Mouse (Mus musculus) stomach, embryonic 16.5 days (tissue): ENCODE measurements around the gene Cryaa. TPM values are rescaled to one million over a fixed set of nuclear protein-coding genes. Genes with fewer than 3 reads are reported as not detected.

Experiments
- ATAC-seq: fragments of 200-750 bp; cut with Nextera tagmentation; 2 replicates; pipeline ENCODE4 v1.8.0; 2017; ENCODE audit warnings: moderate number of reproducible peaks, moderate TSS enrichment; ENCODE audit not compliant: insufficient read depth, low FRiP score
- H3K27ac ChIP-seq: fragments of 300-500 bp; sonication (generic); 2 replicates; pipeline ENCODE4 v1.5.1; 2014; ENCODE audit warnings: low read length
- H3K27me3 ChIP-seq: fragments of 300-500 bp; sonication (generic); 2 replicates; pipeline ENCODE4 v1.6.1; 2014; ENCODE audit warnings: low read length, control low read depth, mixed read lengths; ENCODE audit not compliant: control insufficient read depth, insufficient read depth
- H3K36me3 ChIP-seq: fragments of 300-500 bp; sonication (generic); 2 replicates; pipeline ENCODE4 v1.6.1; 2014; ENCODE audit warnings: low read length; ENCODE audit not compliant: control insufficient read depth, insufficient read depth
- H3K4me1 ChIP-seq: fragments of 300-500 bp; sonication (generic); 2 replicates; pipeline ENCODE4 v1.6.1; 2014; ENCODE audit warnings: low read length, control low read depth, mixed read lengths; ENCODE audit not compliant: control insufficient read depth, insufficient read depth
- H3K4me2 ChIP-seq: fragments of 300-500 bp; sonication (generic); 2 replicates; pipeline ENCODE4 v1.6.1; 2014; ENCODE audit warnings: low read depth, low read length, mixed read lengths
- H3K4me3 ChIP-seq: fragments of 300-500 bp; sonication (generic); replicated peaks from 2 replicates; pipeline ENCODE4 v1.5.1; 2014; ENCODE audit warnings: mild to moderate bottlenecking, low read length
- H3K9ac ChIP-seq: fragments of 300-500 bp; sonication (generic); 2 replicates; pipeline ENCODE4 v1.6.1; 2014; ENCODE audit warnings: low read length
- H3K9me3 ChIP-seq: fragments of 300-500 bp; sonication (generic); replicated peaks from 2 replicates; pipeline ENCODE4 v1.6.1; 2016; ENCODE audit warnings: low read length, control low read depth; ENCODE audit not compliant: control insufficient read depth
- WGBS: fragments of 180-500 bp; shearing (Covaris S2); extraction: QIAGEN DNeasy Blood & Tissue Kit; methylation state at CpG from one replicate; pipeline ENCODE4 v1.1.7; 2014; 5-methylcytosine and 5-hydroxymethylcytosine counted together
- polyA plus RNA-seq: library from polyadenylated mRNA; unstranded; fragments of >200 nt; fragmentation: Nextera tagmentation; extraction: Ambion mirVana; gene quantifications from 2 replicates; pipeline ENCODE4 v1.2.1, GENCODE M21; 2015

Gene Cryaa
- polyA plus RNA-seq, 1 experiment from 2014 or later = 0.13 TPM

DNA sequence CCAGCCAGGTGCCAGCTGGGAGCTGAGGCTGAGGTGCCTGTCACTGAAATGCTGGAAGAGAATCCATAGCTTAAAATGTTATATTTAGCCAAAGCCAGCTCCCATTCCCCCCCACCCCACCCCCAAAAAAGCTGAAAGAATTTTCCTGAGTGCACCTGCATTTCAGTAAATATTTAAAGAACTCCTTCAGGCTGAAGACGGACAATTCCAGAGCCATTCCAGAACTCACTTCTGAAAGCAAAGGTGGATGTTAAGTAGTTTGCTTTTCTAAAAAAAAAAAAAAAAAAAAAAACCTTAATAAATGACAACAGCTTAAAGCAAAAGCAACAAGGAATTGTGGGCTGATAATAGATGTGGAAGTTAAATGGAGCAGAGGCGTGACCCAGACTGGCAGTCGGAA lies 36.5 kb downstream of the Cryaa start:
- Histone ChIP-seq H3K4me2 (no peak overlapping the region), H3K4me3 (no peak overlapping the region), H3K9me3 (peaks cover 3% of the 10 kb centered on the region; the same call in 1 of the 2 replicates), H3K9ac (no peak overlapping the region), H3K27ac (no peak overlapping the region), H3K36me3 (no peaks in the 10 kb centered on the region), H3K4me1 (no peaks in the 10 kb centered on the region), H3K27me3 (no peaks in the 10 kb centered on the region)
- no peak for ATAC-seq
- WGBS = 55% methylated on average over 3 of the region's 3 CpGs

GRCm38 (mm10) chr17:31715006-31715405 lies 37.4 kb downstream of the Cryaa start:
- Histone ChIP-seq H3K4me3 (no peak overlapping the region), H3K27ac (no peak overlapping the region), H3K4me1 (no peaks in the 10 kb centered on the region), H3K27me3 (no peaks in the 10 kb centered on the region), H3K4me2 (no peak overlapping the region), H3K9me3 (peaks cover 3% of the 10 kb centered on the region; the same call in 1 of the 2 replicates), H3K9ac (no peak overlapping the region), H3K36me3 (no peaks in the 10 kb centered on the region)
- ATAC-seq = no peak
- WGBS = 82% methylated on average over 11 of the region's 11 CpGs

GRCm38 (mm10) chr17:31721637-31722036 lies 44.0 kb downstream of the Cryaa start:
- Histone ChIP-seq H3K4me3 (no peak overlapping the region), H3K27ac (no peak overlapping the region), H3K27me3 (no peaks in the 10 kb centered on the region), H3K9me3 (no peaks in the 10 kb centered on the region), H3K4me1 (peaks cover 12% of the 10 kb centered on the region; the same call in 1 of the 2 replicates), H3K4me2 (no peak overlapping the region), H3K36me3 (no peaks in the 10 kb centered on the region), H3K9ac (no peak overlapping the region)
- no peak for ATAC-seq
- 63% methylated on average over 6 of the region's 6 CpGs for WGBS

DNA sequence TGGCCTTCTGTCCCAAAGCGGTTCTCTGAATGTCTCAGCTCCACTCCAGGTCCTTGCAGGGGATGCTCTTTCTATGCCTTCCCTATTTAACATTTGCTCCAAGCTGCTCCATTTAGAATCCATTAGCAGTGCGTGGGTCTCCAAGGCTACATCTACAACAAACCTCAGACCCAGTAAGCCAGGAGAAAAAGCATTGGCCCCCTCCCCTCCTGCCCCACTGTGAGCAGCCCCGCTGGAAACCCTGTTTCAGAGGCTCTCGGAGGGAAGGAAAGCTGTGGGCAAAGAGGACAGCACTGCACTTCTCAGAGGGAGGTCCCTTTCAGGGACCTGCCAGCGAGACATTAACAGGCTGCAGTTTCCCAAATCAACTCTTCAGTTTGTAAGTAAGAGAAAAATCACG lies 47.8 kb downstream of the Cryaa start:
- Histone ChIP-seq H3K36me3 (no peaks in the 10 kb centered on the region), H3K4me3 (no peak overlapping the region), H3K4me1 (peaks cover 12% of the 10 kb centered on the region), H3K9me3 (no peaks in the 10 kb centered on the region), H3K9ac (0 out of 2 replicates have a peak overlapping the region, but pooled peaks have one; percentile 33), H3K27me3 (no peaks in the 10 kb centered on the region), H3K4me2 (no peak overlapping the region), H3K27ac (peak overlapping the region; percentile 43; the same call in 1 of the 2 replicates)
- no peak for ATAC-seq
- WGBS = 40% methylated on average over 6 of the region's 6 CpGs

DNA sequence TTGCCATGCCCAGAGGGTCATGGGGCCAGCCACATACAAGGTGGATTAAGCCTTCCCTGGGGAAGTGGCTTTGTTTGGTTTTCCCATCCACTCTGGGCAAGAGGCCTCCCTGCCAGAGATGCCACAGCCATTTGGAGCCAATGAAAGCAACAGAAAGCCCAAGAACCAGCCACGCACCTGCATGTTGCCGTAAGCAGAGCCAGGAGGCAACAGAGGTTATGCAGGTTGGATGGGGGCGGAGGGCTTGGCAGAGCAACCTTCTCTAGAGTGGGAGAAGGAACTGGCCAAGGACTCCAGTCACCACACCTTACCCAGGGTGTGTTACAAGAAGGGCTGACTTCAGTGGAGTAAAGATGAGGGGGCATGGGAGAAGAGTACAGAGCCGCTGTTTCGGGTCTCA lies 48.6 kb downstream of the Cryaa start:
- Histone ChIP-seq H3K9ac (no peak overlapping the region), H3K36me3 (no peaks in the 10 kb centered on the region), H3K27ac (no peak overlapping the region), H3K9me3 (no peaks in the 10 kb centered on the region), H3K4me3 (no peak overlapping the region), H3K4me2 (no peak overlapping the region), H3K4me1 (peaks cover 15% of the 10 kb centered on the region), H3K27me3 (no peaks in the 10 kb centered on the region)
- 93% methylated on average over 5 of the region's 5 CpGs for WGBS
- ATAC-seq = no peak

DNA sequence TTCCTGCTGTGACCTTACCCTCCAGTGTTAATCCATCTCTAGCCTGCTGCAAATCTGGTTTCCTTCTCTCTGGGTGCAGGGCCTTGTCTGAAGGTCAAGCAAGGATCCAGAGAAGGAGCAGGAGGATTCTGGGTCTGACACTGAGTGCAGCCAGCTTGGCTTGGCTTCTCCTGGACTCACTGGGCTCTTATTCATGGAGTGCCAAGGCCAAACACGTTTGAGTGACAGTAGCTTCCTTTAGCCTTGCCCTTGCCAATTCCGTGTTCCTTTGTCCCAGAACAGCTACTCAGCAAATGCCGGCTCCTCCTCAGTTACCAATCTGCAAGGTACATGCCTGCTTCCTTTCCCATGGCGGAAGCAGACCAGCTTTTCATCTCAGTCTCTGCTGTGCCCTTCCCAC lies 49.6 kb downstream of the Cryaa start:
- Histone ChIP-seq H3K4me1 (peaks cover 16% of the 10 kb centered on the region), H3K4me3 (no peak overlapping the region), H3K9me3 (no peaks in the 10 kb centered on the region), H3K9ac (no peak overlapping the region), H3K27me3 (no peaks in the 10 kb centered on the region), H3K27ac (peak overlapping the region; percentile 11; the same call in 1 of the 2 replicates), H3K4me2 (no peak overlapping the region), H3K36me3 (no peaks in the 10 kb centered on the region)
- 62% methylated on average over 4 of the region's 4 CpGs for WGBS
- ATAC-seq = no peak

- WGBS = 59% methylated on average over 4 of the region's 4 CpGs
- H3K4me2 ChIP-seq = no peak overlapping the region
- no peaks in the 10 kb centered on the region for H3K36me3 ChIP-seq
- ATAC-seq = no peak
- H3K27ac ChIP-seq = peak overlapping the region; percentile 54; the same call in 1 of the 2 replicates
- H3K9me3 ChIP-seq = no peaks in the 10 kb centered on the region
- peaks cover 16% of the 10 kb centered on the region for H3K4me1 ChIP-seq
- no peaks in the 10 kb centered on the region for H3K27me3 ChIP-seq
- 0 out of 2 replicates have a peak overlapping the region, but pooled peaks have one; percentile 23 for H3K9ac ChIP-seq
- no peak overlapping the region for H3K4me3 ChIP-seq
Observed at GRCm38 (mm10) chr17:31728043-31728442, 50.4 kb downstream of the Cryaa start.

- peak; percentile 82 for ATAC-seq
- Histone ChIP-seq H3K4me3 (no peak overlapping the region), H3K9ac (no peak overlapping the region), H3K4me2 (no peak overlapping the region), H3K27me3 (no peaks in the 10 kb centered on the region), H3K36me3 (no peaks in the 10 kb centered on the region), H3K4me1 (peaks cover 12% of the 10 kb centered on the region), H3K9me3 (no peaks in the 10 kb centered on the region), H3K27ac (peak overlapping the region; percentile 54)
- WGBS = 59% methylated on average over 7 of the region's 7 CpGs
Observed at GRCm38 (mm10) chr17:31728968-31729501, 51.4 kb downstream of the Cryaa start.

DNA sequence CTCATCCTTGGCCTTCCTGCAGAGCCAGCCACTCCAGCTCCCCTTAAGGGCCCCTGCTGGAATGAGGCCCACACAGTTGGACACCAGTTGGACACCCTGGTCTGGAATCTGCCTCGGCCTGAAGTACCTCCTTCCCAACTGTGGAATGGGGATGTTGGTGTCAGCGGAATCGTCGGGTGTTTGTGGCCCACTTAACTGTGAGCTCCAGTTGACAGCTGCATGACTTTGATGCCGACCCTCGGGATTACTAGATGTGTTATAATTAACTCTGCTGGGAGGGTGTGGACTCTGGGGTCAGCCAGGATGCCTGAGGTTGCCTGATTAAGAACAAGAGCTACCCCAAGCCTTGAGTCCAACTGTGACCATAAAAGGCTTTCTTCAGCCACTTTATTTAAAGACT lies 53.4 kb downstream of the Cryaa start:
- ATAC-seq = no peak
- no peak overlapping the region for H3K4me3 ChIP-seq
- H3K36me3 ChIP-seq = no peaks in the 10 kb centered on the region
- 40% methylated on average over 6 of the region's 6 CpGs for WGBS
- peaks cover 4% of the 10 kb centered on the region for H3K4me1 ChIP-seq
- H3K27ac ChIP-seq = no peak overlapping the region
- H3K27me3 ChIP-seq = no peaks in the 10 kb centered on the region
- H3K9me3 ChIP-seq = no peaks in the 10 kb centered on the region
- no peak overlapping the region for H3K9ac ChIP-seq
- no peak overlapping the region for H3K4me2 ChIP-seq
